Mouse (Mus musculus): Measurements from ENCODE around the gene Cacybp. TPM values are rescaled to one million over a fixed set of nuclear protein-coding genes. Genes with fewer than 3 reads are reported as not detected.
A peak's percentile ranks its signal among the peaks of the same experiment; 100 is the strongest.

Gene Cacybp
- polyA plus RNA-seq, 1 experiment from 2014 or later: 203 TPM

DNA sequence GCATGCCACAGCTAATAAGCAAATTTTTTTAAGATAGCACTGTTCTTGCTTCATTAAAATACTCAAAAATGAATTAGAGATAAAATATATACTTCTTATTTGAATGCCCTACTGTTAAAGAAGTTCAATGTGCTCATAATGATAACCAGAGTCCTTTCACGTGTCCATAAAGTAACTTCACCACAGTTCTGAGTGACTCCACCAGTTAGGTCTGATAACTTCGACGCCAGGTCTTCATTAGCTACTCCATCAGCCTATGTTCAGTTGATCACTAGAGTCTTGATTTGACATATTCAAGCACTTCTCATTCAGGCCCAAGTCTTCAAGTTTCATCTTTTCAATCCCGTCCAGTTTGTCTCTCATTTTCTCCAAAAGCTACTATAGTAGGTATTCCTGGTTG lies 14.5 kb upstream of the Cacybp start:
- Histone ChIP-seq H3K36me3 (ENCODE audit: insufficient read depth, low read length) (no peaks in the 10 kb centered on the region), H3K4me2 (replicated peaks; ENCODE audit: low read depth, low read length) (no peak overlapping the region), H3K9me3 (ENCODE audit: low read length) (no peaks in the 10 kb centered on the region), H3K4me3 (ENCODE audit: low read length) (no peak overlapping the region), H3K27me3 (ENCODE audit: insufficient read depth, low read length) (no peaks in the 10 kb centered on the region), H3K27ac (ENCODE audit: low read length) (no peak overlapping the region), H3K4me1 (ENCODE audit: insufficient read depth, low read length) (no peaks in the 10 kb centered on the region), H3K9ac (replicated peaks; ENCODE audit: low read length) (no peak overlapping the region)
- 94% methylated on average over 4 of the region's 4 CpGs for WGBS
- no peak for ATAC-seq (ENCODE audit: low FRiP score, low TSS enrichment)

- Histone ChIP-seq H3K27ac (ENCODE audit: low read length) (no peak overlapping the region), H3K4me2 (replicated peaks; ENCODE audit: low read depth, low read length) (no peak overlapping the region), H3K27me3 (ENCODE audit: insufficient read depth, low read length) (no peaks in the 10 kb centered on the region), H3K4me1 (ENCODE audit: insufficient read depth, low read length) (no peaks in the 10 kb centered on the region), H3K4me3 (ENCODE audit: low read length) (no peak overlapping the region), H3K9me3 (ENCODE audit: low read length) (no peaks in the 10 kb centered on the region), H3K9ac (replicated peaks; ENCODE audit: low read length) (no peak overlapping the region), H3K36me3 (ENCODE audit: insufficient read depth, low read length) (no peaks in the 10 kb centered on the region)
- ATAC-seq (ENCODE audit: low FRiP score, low TSS enrichment): no peak
- 49% methylated on average over 2 of the region's 2 CpGs for WGBS
Observed at GRCm38 (mm10) chr1:160224093-160224492, 11.4 kb upstream of the Cacybp start.

- H3K4me3 ChIP-seq (ENCODE audit: low read length): no peak overlapping the region
- ATAC-seq (ENCODE audit: low FRiP score, low TSS enrichment): no peak
- H3K9me3 ChIP-seq (ENCODE audit: low read length): no peaks in the 10 kb centered on the region
- no peaks in the 10 kb centered on the region for H3K27me3 ChIP-seq (ENCODE audit: insufficient read depth, low read length)
- no peaks in the 10 kb centered on the region for H3K36me3 ChIP-seq (ENCODE audit: insufficient read depth, low read length)
- H3K4me2 ChIP-seq (replicated peaks; ENCODE audit: low read depth, low read length): no peak overlapping the region
- H3K4me1 ChIP-seq (ENCODE audit: insufficient read depth, low read length): peaks cover 6% of the 10 kb centered on the region; the same call in 1 of the 2 replicates
- no peak overlapping the region for H3K27ac ChIP-seq (ENCODE audit: low read length)
- 92% methylated on average over 3 of the region's 3 CpGs for WGBS
- H3K9ac ChIP-seq (replicated peaks; ENCODE audit: low read length): no peak overlapping the region
Observed at GRCm38 (mm10) chr1:160217898-160218297, 5.2 kb upstream of the Cacybp start.

GRCm38 (mm10) chr1:160214171-160214570 lies 1.5 kb upstream of the Cacybp start:
- no peaks in the 10 kb centered on the region for H3K36me3 ChIP-seq (ENCODE audit: insufficient read depth, low read length)
- H3K4me1 ChIP-seq (ENCODE audit: insufficient read depth, low read length): peaks cover 26% of the 10 kb centered on the region
- H3K27me3 ChIP-seq (ENCODE audit: insufficient read depth, low read length): no peaks in the 10 kb centered on the region
- no peak overlapping the region for H3K4me3 ChIP-seq (ENCODE audit: low read length)
- no peak for ATAC-seq (ENCODE audit: low FRiP score, low TSS enrichment)
- H3K9me3 ChIP-seq (ENCODE audit: low read length): no peaks in the 10 kb centered on the region
- 0 out of 2 replicates have a peak overlapping the region, but pooled peaks have one; percentile 61 for H3K4me2 ChIP-seq (replicated peaks; ENCODE audit: low read depth, low read length)
- H3K27ac ChIP-seq (ENCODE audit: low read length): no peak overlapping the region
- WGBS: 88% methylated on average over 7 of the region's 7 CpGs
- H3K9ac ChIP-seq (replicated peaks; ENCODE audit: low read length): no peak overlapping the region

- peaks cover 26% of the 10 kb centered on the region for H3K4me1 ChIP-seq (ENCODE audit: insufficient read depth, low read length)
- H3K9me3 ChIP-seq (ENCODE audit: low read length): no peaks in the 10 kb centered on the region
- peak overlapping the region; percentile 70 for H3K4me3 ChIP-seq (ENCODE audit: low read length)
- H3K27ac ChIP-seq (ENCODE audit: low read length): peak overlapping the region; percentile 91
- H3K4me2 ChIP-seq (replicated peaks; ENCODE audit: low read depth, low read length): peak overlapping the region; percentile 82
- peaks cover 7% of the 10 kb centered on the region for H3K36me3 ChIP-seq (ENCODE audit: insufficient read depth, low read length)
- H3K27me3 ChIP-seq (ENCODE audit: insufficient read depth, low read length): no peaks in the 10 kb centered on the region
- under 1% methylated on average over 44 of the region's 45 CpGs for WGBS
- H3K9ac ChIP-seq (replicated peaks; ENCODE audit: low read length): peak overlapping the region; percentile 88
- ATAC-seq (ENCODE audit: low FRiP score, low TSS enrichment): peak; percentile 76; the same call in 1 of the 2 replicates
Observed at GRCm38 (mm10) chr1:160212123-160212691, 468 bp downstream of the Cacybp start.

DNA sequence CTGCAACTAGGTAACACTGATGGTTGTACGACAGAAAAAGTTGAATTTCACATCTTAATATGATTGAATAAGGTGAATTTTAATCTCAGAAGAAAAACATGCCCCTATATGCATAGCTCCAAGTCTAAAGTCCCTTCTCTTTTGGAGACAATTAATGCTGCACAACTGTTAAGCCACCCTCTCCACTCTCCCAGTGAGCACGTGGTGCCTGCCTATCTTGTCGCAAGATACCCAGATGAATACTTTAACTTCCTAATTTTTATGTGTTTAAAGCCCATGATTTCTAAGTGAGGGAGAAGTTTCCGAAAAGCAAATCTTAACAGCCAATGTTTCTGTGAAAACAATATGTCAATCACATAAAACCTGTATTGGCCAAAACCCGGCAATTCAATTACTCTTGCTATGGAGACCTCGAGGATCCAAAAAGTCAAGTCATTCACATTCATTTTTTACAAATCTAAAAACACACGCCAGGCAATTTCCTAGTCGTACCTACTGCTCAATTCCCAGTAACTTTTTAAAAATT lies 1.0 kb downstream of the Cacybp start:
- WGBS: 1% methylated on average over 8 of the region's 8 CpGs
- peaks cover 26% of the 10 kb centered on the region for H3K4me1 ChIP-seq (ENCODE audit: insufficient read depth, low read length)
- H3K4me2 ChIP-seq (replicated peaks; ENCODE audit: low read depth, low read length): peak overlapping the region; percentile 82
- H3K27ac ChIP-seq (ENCODE audit: low read length): peak overlapping the region; percentile 91
- peaks cover 13% of the 10 kb centered on the region for H3K36me3 ChIP-seq (ENCODE audit: insufficient read depth, low read length)
- ATAC-seq (ENCODE audit: low FRiP score, low TSS enrichment): no peak
- no peaks in the 10 kb centered on the region for H3K9me3 ChIP-seq (ENCODE audit: low read length)
- H3K4me3 ChIP-seq (ENCODE audit: low read length): peak overlapping the region; percentile 70
- peak overlapping the region; percentile 88 for H3K9ac ChIP-seq (replicated peaks; ENCODE audit: low read length)
- no peaks in the 10 kb centered on the region for H3K27me3 ChIP-seq (ENCODE audit: insufficient read depth, low read length)

GRCm38 (mm10) chr1:160210566-160210965 lies 2.1 kb downstream of the Cacybp start:
- Histone ChIP-seq H3K36me3 (ENCODE audit: insufficient read depth, low read length) (peaks cover 23% of the 10 kb centered on the region), H3K27ac (ENCODE audit: low read length) (no peak overlapping the region), H3K4me3 (ENCODE audit: low read length) (peak overlapping the region; percentile 70), H3K4me1 (ENCODE audit: insufficient read depth, low read length) (peaks cover 26% of the 10 kb centered on the region), H3K4me2 (replicated peaks; ENCODE audit: low read depth, low read length) (peak overlapping the region; percentile 82), H3K9ac (replicated peaks; ENCODE audit: low read length) (peak overlapping the region; percentile 49; the same call in 1 of the 2 replicates), H3K9me3 (ENCODE audit: low read length) (no peaks in the 10 kb centered on the region), H3K27me3 (ENCODE audit: insufficient read depth, low read length) (no peaks in the 10 kb centered on the region)
- 64% methylated on average over 3 of the region's 3 CpGs for WGBS
- no peak for ATAC-seq (ENCODE audit: low FRiP score, low TSS enrichment)

DNA sequence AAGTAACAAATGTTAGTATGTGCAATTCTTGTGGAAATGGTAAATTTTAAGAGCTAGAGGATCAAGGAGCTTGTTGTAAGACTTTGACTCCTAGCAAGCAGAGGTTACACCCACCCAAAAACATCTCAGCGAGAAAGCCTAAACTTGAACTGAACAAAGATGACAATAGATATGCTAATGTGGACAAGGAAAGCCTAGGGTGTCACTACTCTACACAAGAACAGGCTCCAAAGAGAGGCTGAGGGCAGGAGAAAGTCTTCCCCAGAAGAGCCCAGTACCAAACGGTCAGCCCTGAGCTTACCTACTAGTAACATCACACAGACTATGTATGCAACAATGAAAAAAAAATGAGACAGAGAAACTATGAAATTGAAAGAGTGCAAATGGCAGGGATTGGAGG lies 2.8 kb downstream of the Cacybp start:
- no peaks in the 10 kb centered on the region for H3K9me3 ChIP-seq (ENCODE audit: low read length)
- H3K27ac ChIP-seq (ENCODE audit: low read length): no peak overlapping the region
- WGBS: 80% methylated on average over 2 of the region's 2 CpGs
- peaks cover 26% of the 10 kb centered on the region for H3K4me1 ChIP-seq (ENCODE audit: insufficient read depth, low read length)
- H3K36me3 ChIP-seq (ENCODE audit: insufficient read depth, low read length): peaks cover 29% of the 10 kb centered on the region
- no peaks in the 10 kb centered on the region for H3K27me3 ChIP-seq (ENCODE audit: insufficient read depth, low read length)
- H3K4me3 ChIP-seq (ENCODE audit: low read length): no peak overlapping the region
- no peak for ATAC-seq (ENCODE audit: low FRiP score, low TSS enrichment)
- H3K9ac ChIP-seq (replicated peaks; ENCODE audit: low read length): no peak overlapping the region
- no peak overlapping the region for H3K4me2 ChIP-seq (replicated peaks; ENCODE audit: low read depth, low read length)

DNA sequence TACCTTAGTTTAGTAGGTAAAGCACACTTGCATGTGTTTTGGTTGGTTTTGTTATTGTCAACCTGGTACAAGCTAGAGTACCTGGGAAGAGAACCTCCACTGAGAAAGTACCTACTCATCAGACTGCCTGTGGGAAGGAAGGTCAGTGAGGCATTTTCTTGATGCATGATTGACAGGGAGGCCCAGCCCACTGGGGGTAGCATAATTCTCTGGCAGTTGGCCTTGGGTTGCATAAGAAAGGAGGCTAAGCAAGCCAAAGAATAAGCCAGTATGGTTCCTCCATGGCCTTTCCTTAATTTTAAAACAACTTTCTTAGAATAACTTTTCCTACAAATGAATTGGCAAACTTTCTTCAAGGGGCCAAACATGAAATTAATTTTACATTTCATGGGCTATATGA lies 7.2 kb downstream of the Cacybp start:
- Histone ChIP-seq H3K4me1 (ENCODE audit: insufficient read depth, low read length) (peaks cover 7% of the 10 kb centered on the region), H3K9ac (replicated peaks; ENCODE audit: low read length) (no peak overlapping the region), H3K4me2 (replicated peaks; ENCODE audit: low read depth, low read length) (no peak overlapping the region), H3K27ac (ENCODE audit: low read length) (no peak overlapping the region), H3K4me3 (ENCODE audit: low read length) (no peak overlapping the region), H3K36me3 (ENCODE audit: insufficient read depth, low read length) (peaks cover 54% of the 10 kb centered on the region), H3K9me3 (ENCODE audit: low read length) (no peaks in the 10 kb centered on the region), H3K27me3 (ENCODE audit: insufficient read depth, low read length) (no peaks in the 10 kb centered on the region)
- ATAC-seq (ENCODE audit: low FRiP score, low TSS enrichment): no peak

- H3K4me2 ChIP-seq (replicated peaks; ENCODE audit: low read depth, low read length): peak overlapping the region; percentile 86
- WGBS: under 1% methylated on average over 13 of the region's 13 CpGs
Observed at GRCm38 (mm10) chr1:160195337-160195663, 17.4 kb downstream of the Cacybp start.

More at GRCm38 (mm10) chr1:160195337-160195663, 17.4 kb downstream of the Cacybp start:
- H3K9ac ChIP-seq (replicated peaks; ENCODE audit: low read length): peak overlapping the region; percentile 89
- H3K4me3 ChIP-seq (ENCODE audit: low read length): peak overlapping the region; percentile 84
- no peak; the same call in 1 of the 2 replicates for ATAC-seq (ENCODE audit: low FRiP score, low TSS enrichment)
- H3K27me3 ChIP-seq (ENCODE audit: insufficient read depth, low read length): no peaks in the 10 kb centered on the region
- no peaks in the 10 kb centered on the region for H3K9me3 ChIP-seq (ENCODE audit: low read length)
- peaks cover 7% of the 10 kb centered on the region for H3K4me1 ChIP-seq (ENCODE audit: insufficient read depth, low read length)
- peak overlapping the region; percentile 70 for H3K27ac ChIP-seq (ENCODE audit: low read length)
- H3K36me3 ChIP-seq (ENCODE audit: insufficient read depth, low read length): peaks cover 18% of the 10 kb centered on the region

Data from kidney, embryonic 16.5 days (tissue).